Mouse (Mus musculus) erythroblast, embryonic 14.5 days (primary cell): ENCODE data around the gene Magi2. TPM values are rescaled to one million over a fixed set of nuclear protein-coding genes. Genes with fewer than 3 reads are reported as not detected.

Experiments used
- H3K27me3 ChIP-seq: 2 replicates; pipeline ENCODE4 v1.6.1; 2012; ENCODE audit warnings: inconsistent platforms; ENCODE audit not compliant: control insufficient read depth
- H3K36me3 ChIP-seq: 2 replicates; pipeline ENCODE4 v1.6.1; 2012; ENCODE audit warnings: mild to moderate bottlenecking, inconsistent platforms; ENCODE audit not compliant: control insufficient read depth
- H3K4me1 ChIP-seq: 2 replicates; pipeline ENCODE4 v1.6.1; 2012; ENCODE audit warnings: inconsistent platforms; ENCODE audit not compliant: control insufficient read depth
- H3K4me3 ChIP-seq: replicated peaks from 2 replicates; pipeline ENCODE3; 2012; ENCODE audit warnings: moderate library complexity, mild to moderate bottlenecking, inconsistent platforms
- H3K9me3 ChIP-seq: 2 replicates; pipeline ENCODE4 v1.6.1; 2012; ENCODE audit warnings: low read length, inconsistent platforms, mixed read lengths; ENCODE audit not compliant: control insufficient read depth
- GATA1 ChIP-seq: IDR thresholded peaks from 2 replicates; pipeline ENCODE4 v1.6.1; 2012; ENCODE audit warnings: low read length, inconsistent platforms, mixed read lengths
- TAL1 ChIP-seq: IDR thresholded peaks from 3 replicates; pipeline ENCODE4 v1.6.1; 2012; ENCODE audit warnings: low read length, inconsistent platforms, mixed read lengths
- polyA plus RNA-seq: library from polyadenylated mRNA; stranded (reverse); fragments of >175 nt; gene quantifications from 2 replicates; pipeline ENCODE4 v1.2.3, GENCODE M21; 2012

Magi2 gene
- polyA plus RNA-seq, 1 experiment = not detected

DNA sequence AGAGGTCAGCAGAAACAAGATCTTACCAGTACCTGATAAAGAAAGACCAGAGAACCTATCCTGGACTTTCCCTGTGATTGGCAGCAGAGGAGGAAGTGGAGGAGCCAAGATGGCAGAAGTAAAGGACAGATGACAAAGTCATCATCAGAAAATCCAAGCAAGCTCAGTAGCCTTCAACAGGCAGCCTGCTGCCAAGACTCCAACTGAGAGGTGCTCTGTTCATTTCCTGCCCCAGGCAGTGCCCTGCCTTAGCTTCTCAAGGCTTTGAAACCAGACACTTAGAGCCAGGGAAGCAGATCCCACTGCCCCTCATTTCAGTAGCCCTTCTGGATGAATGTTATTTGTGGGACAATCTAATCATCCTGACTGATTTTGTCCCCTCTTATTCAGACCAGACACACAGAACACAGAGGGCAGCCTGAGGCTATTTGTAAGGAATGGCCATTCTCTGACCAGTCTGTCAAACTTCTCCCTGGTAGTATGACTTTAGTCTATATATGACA is 1448.4 kb downstream of the Magi2 start:
- Histone ChIP-seq H3K27me3 (no peaks in the 10 kb centered on the region), H3K9me3 (no peaks in the 10 kb centered on the region)
- TF ChIP-seq TAL1 (no peak), GATA1 (no peak)

DNA sequence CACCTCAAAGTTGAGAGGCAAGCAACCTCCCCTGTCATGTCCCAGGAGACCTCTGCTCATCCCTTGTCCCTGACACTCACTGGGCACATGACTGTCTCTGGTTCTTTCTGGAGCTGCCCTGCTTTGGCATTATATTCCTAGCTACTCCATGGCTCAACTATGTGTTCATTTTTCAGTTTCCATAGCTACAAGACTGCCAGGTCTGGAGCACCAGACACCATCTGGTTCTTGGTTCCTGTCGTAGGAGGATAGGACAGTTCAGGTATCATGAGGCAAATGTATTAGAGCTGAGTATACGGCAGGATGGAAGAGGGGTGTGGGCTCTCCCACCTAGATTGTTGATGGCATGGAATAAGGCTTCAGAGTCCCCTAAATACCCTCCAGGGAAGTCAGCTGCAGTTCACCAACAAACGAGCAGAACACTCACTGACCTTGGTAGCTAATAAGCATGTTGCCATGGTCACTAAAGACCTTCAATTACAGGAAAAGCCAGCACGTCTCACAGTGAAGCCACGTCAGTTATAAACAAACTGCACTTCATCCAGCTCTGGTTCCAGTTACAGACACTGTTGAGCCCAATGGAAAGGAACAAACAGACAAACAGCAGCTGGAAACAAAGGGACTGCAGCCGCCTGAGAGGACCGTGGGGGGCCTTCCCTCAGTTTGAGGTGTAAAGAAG is 1449.5 kb downstream of the Magi2 start:
- no peaks in the 10 kb centered on the region for H3K27me3 ChIP-seq
- no peak overlapping the region for H3K4me3 ChIP-seq
- TF ChIP-seq GATA1 (no peak), TAL1 (no peak)
- no peaks in the 10 kb centered on the region for H3K9me3 ChIP-seq
- H3K4me1 ChIP-seq = no peaks in the 10 kb centered on the region
- H3K36me3 ChIP-seq = no peaks in the 10 kb centered on the region

More for the DNA sequence above, 1448.4 kb downstream of the Magi2 start:
- Histone ChIP-seq H3K36me3 (no peaks in the 10 kb centered on the region), H3K4me1 (no peaks in the 10 kb centered on the region), H3K4me3 (no peak overlapping the region)

DNA sequence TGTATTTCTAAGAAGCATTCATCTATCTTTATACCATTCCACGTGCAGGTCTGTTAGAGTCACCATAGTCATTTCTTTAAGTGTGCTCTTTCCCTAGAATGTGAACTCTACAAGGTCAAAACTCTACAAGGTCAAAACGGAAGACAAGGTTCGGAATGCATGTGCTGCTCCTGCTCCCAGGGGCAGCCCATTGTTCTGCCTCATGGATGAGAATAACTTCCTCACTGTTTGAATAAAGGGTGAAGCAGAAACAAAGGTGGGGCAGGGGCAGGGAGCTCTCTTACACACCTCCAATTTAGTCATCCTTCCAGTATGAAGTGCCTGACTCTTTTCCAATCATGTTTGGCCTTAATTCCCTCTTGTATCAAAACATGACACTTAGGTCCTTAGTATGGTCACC is 1450.4 kb downstream of the Magi2 start:
- H3K27me3 ChIP-seq = no peaks in the 10 kb centered on the region
- no peaks in the 10 kb centered on the region for H3K4me1 ChIP-seq
- TF ChIP-seq GATA1 = no peak
- no peak for TF ChIP-seq TAL1
- H3K4me3 ChIP-seq = no peak overlapping the region
- no peaks in the 10 kb centered on the region for H3K36me3 ChIP-seq
- H3K9me3 ChIP-seq = no peaks in the 10 kb centered on the region

DNA sequence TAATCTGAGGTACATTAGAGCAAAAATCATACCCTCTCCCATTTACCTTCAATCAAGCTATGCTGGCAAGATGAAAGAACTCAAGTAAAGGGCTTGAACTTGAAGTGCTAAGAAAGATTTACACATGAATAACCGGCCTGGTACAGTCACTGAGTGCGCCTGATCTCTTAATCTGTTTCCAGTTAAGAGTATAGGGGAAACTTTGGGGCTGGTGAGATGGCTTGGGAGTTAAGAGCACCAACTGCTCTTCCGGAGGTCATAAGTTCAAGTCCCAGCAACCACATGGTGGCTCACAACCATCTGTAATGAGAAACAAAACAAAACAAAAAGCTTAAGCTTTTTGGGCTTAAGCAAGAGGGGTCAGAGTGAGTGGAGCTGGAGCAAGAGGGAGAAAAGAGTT is 1451.7 kb downstream of the Magi2 start:
- TF ChIP-seq GATA1 (no peak), TAL1 (no peak)
- Histone ChIP-seq H3K4me1 (no peaks in the 10 kb centered on the region), H3K27me3 (no peaks in the 10 kb centered on the region), H3K4me3 (no peak overlapping the region), H3K36me3 (no peaks in the 10 kb centered on the region), H3K9me3 (no peaks in the 10 kb centered on the region)

DNA sequence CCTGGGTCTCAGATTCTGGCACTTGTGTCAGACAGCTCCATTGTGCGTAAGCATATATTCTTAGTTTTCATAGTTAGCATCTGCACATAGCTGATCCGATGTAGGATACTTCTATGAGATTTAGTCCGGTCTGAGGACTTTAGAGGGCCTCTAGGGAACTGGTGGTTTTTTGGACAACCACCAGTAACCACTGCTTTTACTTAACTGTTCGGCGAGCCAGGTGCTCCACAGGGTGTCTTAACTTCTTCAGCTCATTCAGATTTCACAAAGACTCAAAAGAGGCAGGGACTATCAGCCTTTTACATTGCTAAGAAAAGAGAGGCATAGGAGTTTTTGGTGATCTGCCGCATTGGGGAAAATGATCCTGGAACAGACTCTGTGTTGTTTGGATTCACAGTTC is 1453.1 kb downstream of the Magi2 start:
- no peaks in the 10 kb centered on the region for H3K36me3 ChIP-seq
- H3K27me3 ChIP-seq = no peaks in the 10 kb centered on the region
- H3K4me1 ChIP-seq = no peaks in the 10 kb centered on the region
- TF ChIP-seq GATA1 = no peak
- no peak overlapping the region for H3K4me3 ChIP-seq
- no peaks in the 10 kb centered on the region for H3K9me3 ChIP-seq

DNA sequence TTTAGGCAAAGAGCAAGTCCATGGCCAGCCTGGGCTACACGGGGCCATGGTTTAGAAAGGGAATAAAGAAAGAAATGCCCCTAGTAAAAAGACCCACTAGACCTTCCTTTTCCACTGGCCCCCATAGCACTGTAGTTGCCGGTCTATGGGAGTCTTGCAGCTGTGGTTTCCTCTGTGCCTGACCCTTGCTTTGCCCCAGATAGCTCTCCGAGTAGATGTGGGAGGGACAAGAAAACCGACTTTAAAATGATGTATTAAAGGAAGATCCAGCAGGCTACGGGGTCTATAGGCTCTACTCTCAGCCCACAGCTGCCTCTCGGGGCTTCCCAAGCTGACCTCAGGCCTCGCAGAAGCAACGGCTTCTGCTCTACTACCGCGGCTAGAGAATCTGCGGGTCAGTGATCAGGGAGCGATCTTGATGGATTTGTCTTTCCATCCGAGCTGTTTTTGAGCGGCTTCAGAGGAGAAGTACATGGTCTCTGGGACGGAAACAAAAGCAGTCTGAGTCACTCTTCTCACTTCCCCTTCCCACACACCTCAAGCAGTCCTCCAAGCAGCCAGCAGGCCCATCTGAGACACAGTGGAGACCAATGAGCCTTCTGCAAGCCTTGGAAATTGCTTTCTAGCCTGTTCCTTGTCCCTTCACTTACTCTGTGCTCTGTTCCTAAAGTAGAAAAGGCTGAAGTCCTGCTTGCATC is 1454.1 kb downstream of the Magi2 start:
- Histone ChIP-seq H3K4me3 (no peak overlapping the region), H3K27me3 (no peaks in the 10 kb centered on the region), H3K9me3 (no peaks in the 10 kb centered on the region), H3K36me3 (no peaks in the 10 kb centered on the region), H3K4me1 (no peaks in the 10 kb centered on the region)
- TF ChIP-seq TAL1 (no peak), GATA1 (no peak)

DNA sequence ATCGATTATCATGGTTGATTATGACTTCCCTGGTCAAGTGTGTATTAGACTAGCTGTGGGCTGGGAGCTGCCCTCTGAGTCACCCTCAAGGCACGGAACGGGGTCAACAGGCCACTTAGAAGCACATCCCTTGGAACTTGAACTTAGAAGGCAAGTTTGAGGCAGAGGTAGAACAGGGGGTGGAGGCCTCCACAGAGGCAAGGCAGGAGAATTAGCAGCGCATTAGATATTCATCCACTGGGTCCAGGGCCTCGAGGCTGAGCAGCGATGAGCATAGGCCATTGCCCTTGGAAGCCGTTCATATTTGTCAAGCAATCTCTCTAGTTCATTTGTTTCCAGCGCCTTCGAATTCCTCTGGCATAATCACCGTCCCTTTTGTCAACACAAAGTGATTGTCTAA is 1454.8 kb downstream of the Magi2 start:
- no peaks in the 10 kb centered on the region for H3K27me3 ChIP-seq
- H3K9me3 ChIP-seq = no peaks in the 10 kb centered on the region
- TF ChIP-seq TAL1 = no peak
- TF ChIP-seq GATA1 = no peak
- H3K4me3 ChIP-seq = no peak overlapping the region
- H3K36me3 ChIP-seq = no peaks in the 10 kb centered on the region
- no peaks in the 10 kb centered on the region for H3K4me1 ChIP-seq

DNA sequence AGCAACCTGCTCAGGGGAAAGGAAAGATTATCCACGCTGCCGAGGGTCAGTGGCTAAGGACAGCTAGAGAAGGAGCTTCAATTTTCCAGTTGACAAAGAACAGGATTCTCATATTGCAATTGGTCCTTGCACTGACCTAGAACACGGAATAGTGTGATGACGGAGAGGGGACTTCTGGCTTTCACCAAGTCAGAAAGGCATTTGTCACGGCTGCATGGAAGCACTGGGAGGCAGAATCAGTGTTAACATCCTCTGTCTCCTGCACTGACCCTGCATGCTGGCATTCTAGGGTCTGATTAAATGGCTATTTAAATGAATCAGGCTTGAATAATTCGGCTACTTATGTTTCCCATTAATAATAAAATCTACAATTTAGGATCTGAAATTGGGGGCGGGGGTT is 1455.4 kb downstream of the Magi2 start:
- no peak for TF ChIP-seq GATA1
- no peak for TF ChIP-seq TAL1
- no peaks in the 10 kb centered on the region for H3K36me3 ChIP-seq
- H3K9me3 ChIP-seq = peaks cover 2% of the 10 kb centered on the region
- no peak overlapping the region for H3K4me3 ChIP-seq
- H3K27me3 ChIP-seq = no peaks in the 10 kb centered on the region
- H3K4me1 ChIP-seq = no peaks in the 10 kb centered on the region

DNA sequence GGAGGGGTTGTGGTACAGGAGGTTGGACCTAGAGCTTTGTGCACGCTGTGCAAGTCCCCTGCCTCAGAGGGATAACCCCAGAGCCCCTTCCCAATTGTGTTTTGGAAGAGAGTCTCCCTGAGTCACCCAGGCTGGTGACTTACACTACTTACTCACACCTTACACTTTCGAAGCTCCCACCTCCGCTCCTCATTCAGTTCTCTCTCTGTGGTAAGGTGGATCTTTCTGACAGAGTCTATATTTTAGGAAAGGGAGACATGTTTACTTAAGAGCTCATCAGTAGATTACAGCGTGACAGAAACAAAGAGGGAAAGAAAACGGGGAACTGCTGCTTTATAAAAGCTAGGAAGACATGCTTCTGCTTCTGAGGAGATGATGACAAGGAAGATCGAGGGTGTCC is 1457.3 kb downstream of the Magi2 start:
- TF ChIP-seq GATA1 (no peak), TAL1 (no peak)
- Histone ChIP-seq H3K4me3 (no peak overlapping the region), H3K27me3 (no peaks in the 10 kb centered on the region), H3K36me3 (no peaks in the 10 kb centered on the region), H3K9me3 (peaks cover 5% of the 10 kb centered on the region), H3K4me1 (no peaks in the 10 kb centered on the region)
